Mouse (Mus musculus): ENCODE data around the gene Xpr1.

GRCm38 (mm10) chr1:155361502-155362126 is 55.6 kb downstream of the Xpr1 start:
- TF ChIP-seq CTCF (IDR thresholded peaks at IDR 0.05; ENCODE audit: control insufficient read depth, insufficient read depth, insufficient read length) = no peak
- no peak for TF ChIP-seq USF1 (IDR thresholded peaks at IDR 0.05; ENCODE audit: low read depth)

Measured in C2C12 (cell line).